Mouse (Mus musculus) induced T-regulatory cell, adult 2 months (primary cell): ENCODE measurements at regions not wholly inside any gene's neighbourhood (a gene's known extent, or its start where the extent isn't known, plus 50 kb on each side); places are given as distances from the start of the nearest gene placed in this dataset.

ENCODE experiments used
- DNase-seq: peaks from one replicate; pipeline ENCODE4 v3.0.0-alpha.2; 2012; ENCODE audit warnings: low read depth

DNA sequence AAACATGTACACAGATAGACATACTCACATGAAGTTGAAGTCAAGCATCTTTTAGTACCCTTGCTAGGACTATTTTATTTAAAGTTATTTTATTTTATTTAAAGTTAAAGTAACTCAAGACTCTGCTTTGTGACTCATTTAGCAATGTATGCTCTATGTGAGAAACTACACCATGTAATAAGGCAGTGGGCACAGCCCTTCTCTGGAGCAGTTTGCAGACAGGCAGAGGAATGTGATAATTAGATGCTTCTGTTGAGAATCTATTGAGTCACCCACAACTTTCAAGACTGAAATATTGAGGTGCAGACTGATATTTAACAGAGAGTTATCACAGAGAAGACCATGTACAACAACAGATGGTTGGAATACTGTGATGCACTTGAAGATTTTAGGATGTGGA, 825.2 kb upstream of the Cntn5 start:
- no peak for DNase-seq

- DNase-seq, result no peak
Measured at GRCm38 (mm10) chr9:11721811-11722210, 817.2 kb upstream of the Cntn5 start.

DNA sequence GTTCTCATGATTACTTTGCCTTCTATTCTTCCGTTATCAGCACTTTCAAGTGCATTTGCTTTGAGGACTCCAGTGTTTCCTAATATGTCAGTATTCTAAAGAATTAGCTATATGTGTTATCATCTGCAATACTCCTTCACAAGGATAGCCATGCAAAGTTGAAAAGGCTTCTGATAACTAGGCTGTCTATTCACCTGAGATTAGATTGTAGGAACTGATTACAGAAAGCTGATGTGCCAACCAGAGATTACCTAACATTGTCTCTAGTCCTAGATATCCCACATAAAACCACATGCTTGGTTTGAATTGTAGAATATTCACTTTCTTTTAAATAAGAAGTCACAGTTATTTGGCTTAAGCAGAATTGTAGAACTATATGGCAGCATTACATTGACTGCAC, 800.1 kb upstream of the Cntn5 start:
- DNase-seq, result no peak

DNA sequence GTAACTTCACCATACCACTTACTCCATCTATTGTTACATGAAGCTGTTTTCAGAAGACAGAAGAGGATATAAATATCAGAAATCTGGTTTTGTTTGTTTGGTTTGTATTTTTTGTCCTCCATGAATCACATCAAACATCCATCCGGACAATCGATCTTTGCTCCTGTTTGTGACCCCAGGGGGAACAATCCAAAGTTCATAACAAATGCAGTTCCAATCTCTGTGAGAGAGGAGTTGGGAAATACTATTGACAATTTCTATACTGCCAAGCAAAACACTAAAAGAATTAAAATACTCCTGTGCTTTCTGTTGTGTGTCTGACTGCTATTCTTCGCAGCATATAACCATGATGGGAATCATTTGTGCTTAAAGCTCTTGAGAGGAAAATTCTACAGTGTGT, 798.6 kb upstream of the Cntn5 start:
- DNase-seq, result no peak

DNA sequence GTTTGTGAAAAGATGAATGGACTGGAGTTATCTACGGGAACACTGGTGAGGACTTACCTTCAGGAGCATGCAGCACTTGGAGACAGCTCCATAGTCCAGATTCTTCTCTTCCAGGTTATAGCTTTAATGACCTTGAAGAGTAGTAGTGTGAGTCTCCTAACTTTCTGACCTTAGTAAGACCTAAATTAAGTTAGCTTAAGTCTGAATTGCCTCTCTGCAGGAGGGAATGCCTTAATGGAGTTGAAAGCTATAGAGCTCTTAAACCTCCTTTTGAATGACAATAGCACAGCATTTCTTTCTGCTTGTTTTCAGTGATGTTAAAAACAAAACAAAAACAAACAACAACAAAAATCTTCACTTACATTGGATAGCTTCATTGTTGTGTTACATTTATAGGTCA, 788.9 kb upstream of the Cntn5 start:
- no peak for DNase-seq

GRCm38 (mm10) chr9:11687101-11687500, 782.5 kb upstream of the Cntn5 start:
- no peak for DNase-seq

DNA sequence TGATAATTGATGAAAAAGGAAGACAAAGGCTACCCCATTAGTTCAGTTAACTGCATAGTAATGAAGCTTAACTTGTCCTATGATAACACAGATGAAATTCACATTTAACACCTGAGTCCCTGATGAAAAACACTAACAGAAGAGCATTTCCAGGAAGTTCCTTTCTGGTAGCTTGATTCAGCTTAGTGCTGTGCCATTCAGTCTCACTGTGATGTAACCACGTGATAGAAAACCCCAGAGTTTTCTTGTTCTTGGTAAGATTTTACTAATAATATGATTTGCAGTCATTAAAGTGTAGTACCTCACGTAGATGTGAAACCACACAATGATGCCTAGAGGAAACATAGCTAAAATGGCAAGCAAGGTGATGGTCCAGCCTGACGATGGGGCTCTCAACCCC, 767.4 kb upstream of the Cntn5 start:
- DNase-seq, result peak; percentile 7

GRCm38 (mm10) chr9:11671243-11671642, 766.7 kb upstream of the Cntn5 start:
- DNase-seq, result no peak

GRCm38 (mm10) chr9:11629461-11629860, 724.9 kb upstream of the Cntn5 start:
- no peak for DNase-seq

GRCm38 (mm10) chr9:11604381-11604780, 699.8 kb upstream of the Cntn5 start:
- peak; percentile 30 for DNase-seq

- DNase-seq, result no peak
Measured at GRCm38 (mm10) chr9:11603884-11604283, 699.3 kb upstream of the Cntn5 start.

GRCm38 (mm10) chr9:11602857-11603256, 698.3 kb upstream of the Cntn5 start:
- no peak for DNase-seq

DNA sequence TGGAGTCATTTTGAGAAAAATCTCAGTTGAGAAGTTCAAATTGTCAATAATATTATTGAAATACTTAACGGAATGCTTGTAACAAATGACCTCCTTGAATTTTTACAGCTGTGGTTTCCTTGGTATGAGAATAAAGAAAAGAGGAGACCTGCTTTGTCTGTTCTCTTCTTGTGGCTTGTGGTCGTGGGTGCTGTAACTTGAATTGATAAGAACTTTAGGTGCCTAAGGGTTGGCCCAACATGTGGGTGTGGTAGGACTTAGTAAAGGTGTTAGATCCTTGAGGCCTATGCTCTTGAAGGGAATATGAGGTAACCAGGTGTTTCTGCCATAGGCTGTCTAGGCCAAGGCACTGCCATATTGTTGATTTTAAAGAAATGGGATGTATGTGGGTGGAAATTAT, 674.4 kb upstream of the Cntn5 start:
- DNase-seq, result peak; percentile 27

DNA sequence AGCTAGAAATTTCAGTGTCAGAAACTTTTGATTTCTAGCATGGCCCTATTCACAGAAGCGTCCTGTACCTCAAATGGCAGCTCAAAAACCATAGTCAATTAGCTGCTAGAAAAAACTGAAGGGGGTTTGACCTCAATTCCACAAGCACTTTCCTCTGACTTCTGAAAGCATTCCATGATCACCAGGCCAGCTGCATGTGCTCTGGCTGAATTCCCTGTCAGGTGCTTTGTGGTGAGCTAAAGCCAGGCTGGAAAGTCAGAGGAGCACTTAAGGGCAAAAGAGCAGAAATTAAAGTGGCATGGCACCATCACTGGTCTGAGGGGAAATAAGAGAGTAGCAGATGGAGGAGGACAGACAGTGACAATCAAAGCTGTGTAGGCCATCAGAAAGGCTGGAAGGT, 658.3 kb upstream of the Cntn5 start:
- DNase-seq, result no peak

DNA sequence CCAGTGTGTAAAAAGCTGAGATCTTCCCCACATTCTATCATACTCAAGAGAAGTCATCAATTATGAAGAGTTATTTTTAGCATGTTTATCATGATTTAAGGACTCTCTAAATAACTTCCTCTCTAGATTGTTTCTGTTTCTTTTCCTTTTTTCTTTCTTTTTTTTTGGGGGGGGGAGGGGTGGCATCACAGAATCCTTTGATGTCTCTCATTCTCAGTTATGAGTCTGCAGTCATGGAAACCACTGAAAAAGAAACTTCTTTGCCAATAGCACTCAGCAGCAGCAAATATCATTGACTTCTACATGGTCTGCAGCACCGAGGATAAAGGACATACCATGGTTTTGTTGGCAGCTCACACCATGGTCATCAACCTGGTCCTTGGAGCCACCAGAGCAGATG, 654.8 kb upstream of the Cntn5 start:
- DNase-seq, result peak; percentile 69

GRCm38 (mm10) chr9:11513806-11514496, 609.4 kb upstream of the Cntn5 start:
- DNase-seq, result peak; percentile 59
